Mouse (Mus musculus): ENCODE results near the gene Vmn1r49. TPM values are rescaled to one million over a fixed set of nuclear protein-coding genes. Genes with fewer than 3 reads are reported as not detected.
"Not testable (repeated sequence)": the region's sequence is repeated elsewhere in the genome, so short reads cannot be mapped to it uniquely, and the experiment has no call there.

Vmn1r49 gene
- not detected in 2 replicates for polyA plus RNA-seq (2012; rRNA removed)

- Histone ChIP-seq H3K27ac (ENCODE audit: control insufficient read depth, insufficient read depth, low read depth, low read length) (no peak within 1 kb of the TSS), H3K4me1 (ENCODE audit: control insufficient read depth, insufficient read depth, low read length) (no peaks in the 10 kb centered on the region), H3K36me3 (ENCODE audit: control insufficient read depth, insufficient read depth, low read length) (no peaks in the 10 kb centered on the region), H3K27me3 (ENCODE audit: control insufficient read depth, insufficient read depth, low read length) (no peaks in the 10 kb centered on the region), H3K4me3 (ENCODE audit: control insufficient read depth, low read depth, low read length) (no peak within 1 kb of the TSS)
- TF ChIP-seq CTCF (IDR thresholded peaks at IDR 0.05; ENCODE audit: control insufficient read depth, insufficient read depth, insufficient replicate concordance, low read depth, low read length) (no peak), POLR2A (IDR thresholded peaks at IDR 0.05; ENCODE audit: control insufficient read depth, low read depth, low read length) (no peak)
These were observed at the start of gene Vmn1r49 for GRCm38 (mm10) chr6:90078406-90078805. Gene Vmn1r49, minus strand, starts transcription at chr6:90078506.

- not testable (repeated sequence) for H3K36me3 ChIP-seq (ENCODE audit: control insufficient read depth, insufficient read depth, low read length); H3K27me3 ChIP-seq (ENCODE audit: control insufficient read depth, insufficient read depth, low read length); H3K27ac ChIP-seq (ENCODE audit: control insufficient read depth, insufficient read depth, low read depth, low read length); H3K4me1 ChIP-seq (ENCODE audit: control insufficient read depth, insufficient read depth, low read length); H3K4me3 ChIP-seq (ENCODE audit: control insufficient read depth, low read depth, low read length)
These were observed 44.0 kb upstream of the Vmn1r49 start, which contains the start of gene Vmn1r51 for GRCm38 (mm10) chr6:90122296-90122695. Gene Vmn1r51, plus strand, starts transcription at chr6:90122596.

- no peak for TF ChIP-seq POLR2A (IDR thresholded peaks at IDR 0.05; ENCODE audit: control insufficient read depth, low read depth, low read length)
- TF ChIP-seq CTCF (IDR thresholded peaks at IDR 0.05; ENCODE audit: control insufficient read depth, insufficient read depth, insufficient replicate concordance, low read depth, low read length), result no peak
- H3K27me3 ChIP-seq (ENCODE audit: control insufficient read depth, insufficient read depth, low read length), result no peaks in the 10 kb centered on the region
- no peak within 1 kb of the TSS for H3K27ac ChIP-seq (ENCODE audit: control insufficient read depth, insufficient read depth, low read depth, low read length)
- no peaks in the 10 kb centered on the region for H3K36me3 ChIP-seq (ENCODE audit: control insufficient read depth, insufficient read depth, low read length)
- no peaks in the 10 kb centered on the region for H3K4me1 ChIP-seq (ENCODE audit: control insufficient read depth, insufficient read depth, low read length)
- no peak within 1 kb of the TSS for H3K4me3 ChIP-seq (ENCODE audit: control insufficient read depth, low read depth, low read length)
These were observed 22.8 kb upstream of the Vmn1r49 start, which contains the start of gene Vmn1r50 for GRCm38 (mm10) chr6:90101130-90101529. Gene Vmn1r50, plus strand, starts transcription at chr6:90101430.

GRCm38 (mm10) chr6:90100566-90100965 is 22.3 kb upstream of the Vmn1r49 start:
- no peaks in the 10 kb centered on the region for H3K36me3 ChIP-seq (ENCODE audit: control insufficient read depth, insufficient read depth, low read length)
- no peak overlapping the region for H3K4me3 ChIP-seq (ENCODE audit: control insufficient read depth, low read depth, low read length)
- no peaks in the 10 kb centered on the region for H3K27me3 ChIP-seq (ENCODE audit: control insufficient read depth, insufficient read depth, low read length)
- TF ChIP-seq POLR2A (IDR thresholded peaks at IDR 0.05; ENCODE audit: control insufficient read depth, low read depth, low read length) (no peak), CTCF (IDR thresholded peaks at IDR 0.05; ENCODE audit: control insufficient read depth, insufficient read depth, insufficient replicate concordance, low read depth, low read length) (no peak)
- no peak overlapping the region for H3K27ac ChIP-seq (ENCODE audit: control insufficient read depth, insufficient read depth, low read depth, low read length)
- no peaks in the 10 kb centered on the region for H3K4me1 ChIP-seq (ENCODE audit: control insufficient read depth, insufficient read depth, low read length)

GRCm38 (mm10) chr6:90036741-90037140 is 41.6 kb downstream of the Vmn1r49 start, which contains the start of gene Vmn1r48:
Gene Vmn1r48, minus strand, starts transcription at chr6:90036841.
- H3K4me3 ChIP-seq (ENCODE audit: control insufficient read depth, low read depth, low read length); H3K27me3 ChIP-seq (ENCODE audit: control insufficient read depth, insufficient read depth, low read length); H3K27ac ChIP-seq (ENCODE audit: control insufficient read depth, insufficient read depth, low read depth, low read length); H3K4me1 ChIP-seq (ENCODE audit: control insufficient read depth, insufficient read depth, low read length); H3K36me3 ChIP-seq (ENCODE audit: control insufficient read depth, insufficient read depth, low read length): not testable (repeated sequence)

Other genes starting within 250 kb of the Vmn1r49 start
- gene Vmn1r42, start 202.1 kb downstream of the Vmn1r49 start, polyA plus RNA-seq (2012; rRNA removed), result 0.05 and 0.06 TPM in 2 replicates
- 0.93 and 1.2 TPM in 2 replicates for gene Vmn1r43, start 202.1 kb downstream of the Vmn1r49 start, polyA plus RNA-seq (2012; rRNA removed)
- 0.09 and 0.41 TPM in 2 replicates for gene Vmn1r44, start 194.8 kb downstream of the Vmn1r49 start, polyA plus RNA-seq (2012; rRNA removed)
- gene Vmn1r45, start 137.9 kb downstream of the Vmn1r49 start, polyA plus RNA-seq (2012; rRNA removed), result not detected in 2 replicates
- not detected in 2 replicates for gene Vmn1r46, start 109.2 kb downstream of the Vmn1r49 start, polyA plus RNA-seq (2012; rRNA removed)
- gene Vmn1r47, start 62.4 kb downstream of the Vmn1r49 start, polyA plus RNA-seq (2012; rRNA removed), result not detected in 2 replicates
- not detected in 2 replicates for gene Vmn1r48, start 41.7 kb downstream of the Vmn1r49 start, polyA plus RNA-seq (2012; rRNA removed)
- gene Vmn1r50, start 22.9 kb upstream of the Vmn1r49 start, polyA plus RNA-seq (2012; rRNA removed), result not detected in 2 replicates
- not detected in 2 replicates for gene Vmn1r51, start 44.1 kb upstream of the Vmn1r49 start, polyA plus RNA-seq (2012; rRNA removed)
- gene Vmn1r52, start 96.3 kb upstream of the Vmn1r49 start, polyA plus RNA-seq (2012; rRNA removed), result not detected in 2 replicates
- not detected in 2 replicates for gene V1ra8, start 124.3 kb upstream of the Vmn1r49 start, polyA plus RNA-seq (2012; rRNA removed)
- 0.42 and 0.94 TPM in 2 replicates for gene Vmn1r53, start 145.9 kb upstream of the Vmn1r49 start, polyA plus RNA-seq (2012; rRNA removed)
- gene Vmn1r54, start 167.8 kb upstream of the Vmn1r49 start, polyA plus RNA-seq (2012; rRNA removed), result not detected in 2 replicates
- 387 and 412 TPM in 2 replicates for gene BC048671, start 222.7 kb upstream of the Vmn1r49 start, polyA plus RNA-seq (2012; rRNA removed)
- 1.9 and 2.7 TPM in 2 replicates for gene Chst13, start 246.7 kb upstream of the Vmn1r49 start, polyA plus RNA-seq (2012; rRNA removed)